Mouse (Mus musculus) spleen, adult 12 weeks (tissue): ENCODE data around the gene Snu13.
A peak's percentile ranks its signal among the peaks of the same experiment; 100 is the strongest.

ENCODE experiments used
- DNase-seq: peaks from one replicate; pipeline ENCODE4 v3.0.0; 2022; ENCODE audit warnings: low spot score

Snu13 gene

DNA sequence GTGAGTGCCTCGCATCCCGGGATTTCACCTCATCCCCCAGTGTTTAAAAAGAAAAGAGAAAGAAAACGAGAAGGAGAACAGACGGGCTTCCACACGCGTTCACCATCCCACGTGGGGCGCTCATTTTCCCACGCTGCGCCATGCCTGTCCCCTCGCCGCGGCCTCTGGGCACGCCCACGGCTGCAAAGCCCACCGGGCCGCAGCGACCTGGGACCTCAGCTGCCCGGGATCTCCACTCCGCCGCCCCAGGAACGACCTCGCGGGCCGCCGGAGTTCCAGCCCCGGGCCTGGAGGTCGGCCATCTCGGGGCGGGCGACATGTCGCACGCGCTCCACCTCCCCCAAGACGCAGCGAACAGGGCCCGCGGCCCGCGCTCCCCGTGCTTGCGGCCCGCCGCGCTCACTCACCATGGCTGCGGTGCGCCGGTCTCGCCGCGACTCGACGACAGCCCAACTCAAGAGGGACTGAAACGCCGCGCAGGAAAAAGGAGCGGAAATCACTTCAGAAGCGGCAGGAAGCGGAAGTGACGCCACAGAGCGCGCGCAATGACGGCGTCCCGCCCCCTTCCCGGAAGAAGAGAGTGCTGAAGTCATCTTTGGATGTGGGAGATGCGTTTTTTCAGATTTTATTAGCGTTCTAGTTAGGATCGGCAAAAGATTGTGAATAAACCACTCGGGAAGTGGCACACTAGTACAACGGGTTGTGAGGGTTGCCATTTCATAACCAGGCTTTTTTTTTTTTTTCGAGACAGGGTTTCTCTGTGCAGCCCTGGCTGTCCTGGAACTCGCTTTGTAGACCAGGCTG, at the start of gene Snu13:
Snu13 (minus strand) TSS at position 519 of the 804 bp plus-strand sequence.
- DNase-seq: peak; percentile 86

DNA sequence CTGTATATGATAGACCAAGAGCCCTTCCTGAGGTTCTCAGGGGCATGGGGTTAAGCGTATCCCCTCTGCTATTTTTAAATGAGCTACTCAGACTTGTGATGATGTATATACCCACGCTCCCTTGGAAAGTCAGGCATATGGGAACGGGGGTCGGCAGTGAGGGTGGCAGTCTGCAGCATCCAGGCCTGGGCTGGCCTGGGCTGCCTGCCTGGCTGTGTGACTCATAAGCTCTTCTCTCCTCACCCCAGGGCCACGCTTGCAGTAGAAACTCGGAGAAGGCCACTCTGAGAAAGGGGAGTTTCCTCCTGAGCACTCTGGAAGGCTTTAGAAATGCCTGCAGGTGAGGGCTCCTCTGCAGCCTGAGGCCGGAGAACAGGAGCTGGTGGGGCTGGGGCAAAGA, 43.7 kb upstream of the Snu13 start:
- no peak for DNase-seq

DNA sequence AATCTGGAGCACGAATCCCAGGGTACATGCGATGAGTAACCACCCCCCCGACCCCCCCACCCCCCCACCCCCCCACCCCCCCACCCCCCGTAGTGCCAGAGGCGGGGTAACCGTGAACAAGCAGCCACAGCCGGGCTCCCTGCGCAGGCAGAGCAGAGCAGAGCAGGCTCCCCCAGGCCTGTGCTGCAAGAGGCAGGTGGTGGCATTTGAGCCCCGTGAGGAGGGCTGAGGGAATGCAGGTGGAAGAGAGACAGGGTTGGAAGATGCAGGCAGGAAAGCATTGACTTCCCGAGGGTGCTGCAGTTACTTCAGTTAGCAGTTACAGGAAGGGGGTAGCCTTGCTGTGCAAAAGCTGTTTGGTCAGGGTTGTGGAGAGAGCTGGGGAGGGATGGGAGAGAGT, 39.9 kb upstream of the Snu13 start:
- DNase-seq: no peak

DNA sequence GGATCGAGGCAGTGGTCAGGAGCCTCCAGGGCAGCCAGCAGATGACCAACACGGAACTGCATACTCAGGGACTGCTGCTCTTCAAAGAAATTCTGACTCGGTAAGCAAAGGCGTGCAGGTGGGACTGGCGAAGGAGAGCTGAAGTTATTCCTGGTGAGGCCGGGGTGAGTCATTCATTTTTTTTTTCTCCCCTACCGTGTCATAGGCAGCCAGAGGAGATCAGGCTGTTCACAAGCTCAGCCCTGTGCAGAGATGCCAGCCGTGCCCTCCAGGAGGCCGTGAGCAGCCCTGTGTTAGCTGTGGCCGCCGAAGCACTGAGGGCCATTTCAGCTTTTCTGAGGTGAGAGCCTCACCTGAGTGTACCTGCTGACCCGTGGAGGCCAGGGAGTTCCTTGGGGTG, 38.7 kb upstream of the Snu13 start:
- no peak for DNase-seq

DNA sequence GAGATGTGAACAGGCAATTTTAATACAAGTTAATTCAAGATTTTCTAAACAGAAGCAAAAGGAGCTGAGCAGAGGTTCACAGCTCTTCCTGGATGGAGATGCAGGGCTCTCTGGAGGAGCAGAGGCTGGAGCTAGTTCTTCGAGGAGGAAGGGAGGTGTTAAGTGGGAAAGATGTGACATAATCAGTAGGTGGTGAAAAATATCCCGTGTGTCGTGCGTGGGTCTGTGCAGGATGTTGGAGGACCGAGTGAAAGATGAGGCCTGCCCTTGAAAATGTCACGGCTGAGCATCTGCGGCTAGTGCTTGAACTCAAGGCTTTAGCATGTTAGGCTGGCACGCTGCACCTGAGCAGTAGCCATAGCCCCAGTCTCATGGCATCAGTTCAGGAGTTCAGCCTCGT, 38.2 kb upstream of the Snu13 start:
- no peak for DNase-seq

DNA sequence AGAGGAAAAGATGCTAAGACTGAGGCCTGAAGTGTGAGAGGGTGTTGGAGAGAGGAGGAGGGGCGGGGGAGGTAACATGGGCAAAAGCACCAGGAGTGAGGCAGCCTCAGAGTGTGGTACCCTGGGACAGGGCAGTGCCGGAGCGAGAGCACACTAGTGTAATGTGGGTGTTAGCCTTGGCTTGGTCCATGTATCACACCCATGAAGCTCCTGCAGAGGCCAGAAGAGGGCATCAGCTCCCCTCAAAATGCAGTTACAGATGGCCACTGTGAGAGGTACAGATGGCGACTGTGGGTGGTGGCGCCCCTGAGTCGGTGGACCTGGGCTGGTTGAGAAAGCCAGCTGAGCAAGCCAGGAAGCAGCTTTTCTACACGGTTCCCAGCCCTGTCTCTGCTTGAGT, 33.8 kb upstream of the Snu13 start:
- no peak for DNase-seq

DNA sequence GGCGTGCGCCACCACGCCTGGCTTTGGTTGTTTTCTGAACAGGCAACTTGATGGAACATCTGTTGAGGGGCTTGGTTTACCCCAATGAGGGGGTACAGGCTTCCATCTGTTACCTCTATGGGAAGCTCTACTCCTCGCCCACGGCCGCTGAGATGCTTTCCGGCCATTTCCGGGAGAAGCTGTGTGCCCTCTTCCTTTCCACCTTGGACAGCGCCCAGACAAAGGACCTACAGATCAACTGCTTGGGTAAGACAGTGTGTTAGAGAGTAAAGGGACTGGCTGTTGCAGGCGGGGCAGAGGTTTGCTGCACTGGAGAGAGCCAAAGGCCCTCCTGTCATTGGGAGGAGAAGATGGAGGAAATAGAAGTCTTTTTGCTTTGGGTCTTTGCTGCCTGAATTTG, 32.5 kb upstream of the Snu13 start:
- DNase-seq: no peak

DNA sequence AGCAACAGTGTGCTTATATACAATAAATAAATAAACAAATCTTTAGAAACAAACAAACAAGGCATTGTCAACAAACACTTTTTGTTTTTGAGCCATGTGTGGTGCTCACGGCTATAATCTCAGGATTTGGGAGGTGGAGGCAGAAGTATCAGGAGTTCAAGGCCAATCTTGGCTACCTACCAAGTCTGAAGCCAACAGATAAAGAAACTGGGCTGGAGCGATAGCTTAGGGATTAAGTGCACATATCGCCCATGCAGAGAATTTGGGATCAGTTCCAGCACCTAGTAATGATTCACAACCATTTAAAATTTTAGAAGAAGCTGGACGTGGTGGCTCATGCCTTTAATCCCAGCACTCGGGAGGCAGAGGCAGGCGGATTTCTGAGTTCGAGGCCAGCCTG, 26.1 kb upstream of the Snu13 start:
- DNase-seq: no peak

DNA sequence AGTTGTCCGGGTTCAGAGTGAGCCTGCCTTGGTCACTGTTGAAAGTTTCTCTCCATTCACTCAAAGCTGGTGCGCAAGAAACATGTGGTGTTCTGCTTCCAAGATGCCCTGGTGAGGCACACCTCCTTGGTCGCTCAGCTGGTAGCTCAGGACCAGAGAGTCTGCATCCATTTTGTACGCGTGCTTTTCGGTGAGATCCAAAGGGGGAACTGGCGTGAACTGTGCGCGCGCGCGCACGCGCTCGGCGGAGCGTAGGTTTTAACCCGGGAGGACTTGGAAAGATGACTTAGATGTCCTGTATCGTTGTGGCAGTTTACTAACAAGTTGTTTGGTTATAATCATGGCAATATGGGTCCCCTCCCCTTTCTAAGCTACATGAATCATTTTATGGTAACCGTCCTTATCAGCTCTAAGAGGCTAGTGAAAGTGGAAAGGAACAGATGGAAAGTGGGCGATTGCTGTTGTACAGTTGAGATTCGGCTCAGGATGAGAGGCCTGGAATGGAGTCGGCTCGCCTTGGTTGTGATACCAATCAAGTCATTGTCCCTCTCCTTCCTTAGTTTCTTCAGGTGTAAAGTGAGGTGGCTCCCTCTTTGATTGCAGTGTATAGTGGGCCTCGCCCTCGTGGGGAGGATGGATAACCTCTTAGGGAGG, 24.5 kb upstream of the Snu13 start:
- DNase-seq: no peak

DNA sequence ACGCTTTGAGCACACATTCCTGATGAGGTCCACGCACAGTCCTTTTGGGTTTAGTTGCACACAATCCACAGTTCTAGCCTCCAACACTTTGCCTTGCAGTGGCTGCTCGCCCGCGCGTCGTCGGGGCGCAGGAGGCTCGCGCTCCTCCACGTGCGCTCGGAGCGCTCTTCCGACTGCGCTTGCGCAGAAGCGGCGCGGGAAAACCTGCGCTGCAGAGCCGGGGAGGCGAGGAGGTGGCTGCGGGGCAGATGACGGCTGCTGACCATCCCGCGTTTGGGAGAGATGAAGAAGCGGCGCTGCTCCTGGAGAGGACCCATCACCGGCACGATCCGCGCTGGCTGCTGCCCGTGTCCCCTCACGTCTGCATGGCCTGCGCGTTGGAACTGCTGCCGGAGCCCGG, 22.5 kb upstream of the Snu13 start, which contains the start of gene Mei1:
Mei1 (plus strand) TSS at position 99 of the 400 bp plus-strand sequence.
- DNase-seq: no peak

DNA sequence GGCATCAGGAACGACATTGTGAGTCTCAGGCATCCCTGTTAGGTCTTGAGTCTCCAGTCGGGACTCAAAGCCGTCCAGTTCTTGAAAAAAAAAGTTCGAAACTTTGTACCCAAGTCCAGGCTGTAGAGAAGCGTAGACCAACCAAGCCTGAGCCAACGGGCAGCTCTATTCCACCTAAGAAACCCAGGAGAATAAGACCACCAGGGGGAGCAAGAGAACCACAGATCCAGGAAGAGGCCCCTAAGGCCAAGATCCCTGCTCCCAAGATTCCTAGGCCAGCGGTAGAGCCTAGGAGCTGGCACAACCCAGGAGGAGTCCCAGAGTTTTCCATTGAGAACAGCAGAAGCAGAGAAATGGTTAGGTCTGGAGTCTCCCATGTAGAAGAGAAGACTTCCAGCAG, 18.1 kb upstream of the Snu13 start:
- DNase-seq: no peak

DNA sequence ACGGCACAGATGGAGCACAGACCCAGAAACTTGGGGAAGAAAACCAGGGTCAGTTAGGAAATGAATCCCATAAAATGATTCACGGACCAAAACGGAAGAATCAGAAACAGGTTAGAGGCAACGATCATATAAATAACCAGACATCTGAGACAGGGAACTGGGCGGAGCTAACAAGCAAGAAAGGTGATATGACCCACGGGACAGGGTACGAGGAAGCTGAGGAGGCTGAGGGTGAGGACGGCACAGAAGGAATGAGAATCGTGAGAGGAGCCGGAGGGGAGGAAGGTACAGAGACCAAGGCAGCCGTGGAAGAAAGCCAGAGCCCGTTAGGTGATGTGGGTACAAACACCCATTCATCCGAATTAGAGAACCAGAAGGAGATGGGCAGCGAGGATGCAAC, 16.5 kb upstream of the Snu13 start:
- no peak for DNase-seq

DNA sequence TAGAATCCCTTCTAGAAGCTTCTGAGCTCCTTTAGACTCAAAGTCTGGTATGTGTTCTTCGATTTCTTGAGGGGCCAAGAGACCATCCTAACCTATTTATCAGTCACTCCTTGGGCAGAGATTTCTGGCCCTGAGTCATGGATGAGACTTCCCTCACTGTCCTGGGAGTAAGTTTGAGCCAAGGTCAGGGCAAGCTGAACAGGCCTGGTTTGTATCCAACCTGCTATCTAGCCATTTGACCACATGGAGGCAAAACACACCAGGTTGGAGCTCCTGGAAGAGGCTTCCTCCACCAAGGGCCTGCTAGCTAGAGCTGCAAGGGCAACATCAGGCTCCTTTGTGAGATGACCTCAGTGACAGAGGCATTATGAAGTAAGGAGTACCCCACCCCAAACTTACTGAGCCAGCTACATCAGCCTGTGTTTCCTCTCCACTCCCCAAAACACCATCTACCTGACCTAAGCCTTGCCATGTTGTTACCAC, 11.4 kb upstream of the Snu13 start, which contains the start of gene 4930407I10Rik:
4930407I10Rik (plus strand) TSS at position 433 of the 483 bp plus-strand sequence.
- DNase-seq: no peak

DNA sequence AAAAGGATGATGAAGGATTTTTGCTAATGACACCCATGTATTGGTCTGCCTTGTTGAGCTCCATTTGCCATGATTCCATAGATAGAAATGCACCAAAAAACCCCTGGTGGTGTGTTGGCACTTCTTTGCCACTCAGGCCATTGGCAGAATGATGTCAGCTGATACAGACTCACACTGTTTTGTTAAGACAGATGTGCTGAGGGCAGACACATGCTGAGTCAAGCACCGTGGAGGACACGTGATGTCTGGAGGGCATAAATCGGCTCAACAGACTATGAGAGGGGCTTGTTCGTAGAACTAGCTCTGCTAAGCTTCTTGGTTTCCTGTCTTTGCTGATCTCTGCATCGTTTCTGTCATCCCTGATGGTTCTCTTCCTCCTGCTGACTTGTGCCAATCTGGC, 5.1 kb upstream of the Snu13 start:
- DNase-seq: no peak

DNA sequence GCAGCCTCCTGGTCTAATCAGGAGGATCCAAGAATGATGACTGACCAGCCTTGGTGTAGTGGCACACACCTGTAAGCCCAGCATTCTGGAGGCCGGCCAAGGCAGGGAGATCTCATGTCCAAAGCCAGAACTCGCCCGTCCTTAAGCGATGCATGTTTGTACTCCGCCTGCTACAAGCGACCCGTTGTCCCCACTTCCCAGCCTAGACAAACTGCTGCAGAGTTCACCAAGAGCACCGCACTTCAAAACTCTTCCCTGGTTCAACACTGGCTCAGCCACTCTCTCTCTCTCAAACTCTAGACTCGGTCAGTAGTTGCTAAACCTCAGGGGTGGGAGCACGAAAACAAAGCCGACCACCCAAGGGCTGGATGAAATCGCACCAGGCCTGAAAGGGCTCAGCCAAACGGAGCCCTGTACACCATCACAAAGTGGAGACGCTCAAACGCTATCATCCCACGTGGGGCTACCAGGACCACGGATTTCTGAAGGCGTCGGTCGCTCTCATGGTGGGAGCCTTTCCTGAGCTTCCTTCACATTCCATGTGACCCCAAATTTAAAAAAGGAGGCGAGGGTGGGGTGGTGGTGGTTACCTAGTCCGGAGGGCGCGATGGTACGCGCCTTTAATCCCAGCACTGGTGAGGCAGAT, 1.0 kb downstream of the Snu13 start:
- no peak for DNase-seq

DNA sequence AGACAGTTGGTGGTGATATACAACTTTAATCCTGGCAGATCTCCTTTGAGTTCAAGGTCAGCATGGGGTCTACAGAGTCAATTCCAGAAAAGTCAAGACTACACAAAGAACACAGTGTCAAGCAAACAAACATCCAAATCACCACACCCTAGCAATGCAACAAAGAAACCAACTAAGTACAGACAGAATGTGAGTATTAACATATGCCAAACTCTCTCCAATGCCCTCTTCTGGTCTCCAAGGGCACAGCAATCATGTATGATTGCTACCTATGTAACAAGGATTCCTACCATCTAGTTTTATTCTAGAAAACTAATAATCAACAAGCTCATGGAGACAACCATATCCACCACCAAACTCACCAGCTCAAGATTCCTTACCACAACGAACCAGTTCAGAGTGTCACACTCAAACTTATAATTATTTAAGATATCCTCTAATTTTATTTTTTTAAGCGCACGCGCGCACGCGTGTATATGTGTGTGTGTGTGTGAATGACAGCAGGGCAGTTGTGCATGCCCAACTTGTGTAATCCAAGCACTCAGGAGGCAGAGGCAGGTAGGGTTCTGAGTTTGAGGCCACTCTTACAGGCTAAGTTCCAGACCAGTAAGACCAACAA, 3.1 kb downstream of the Snu13 start:
- DNase-seq: no peak

DNA sequence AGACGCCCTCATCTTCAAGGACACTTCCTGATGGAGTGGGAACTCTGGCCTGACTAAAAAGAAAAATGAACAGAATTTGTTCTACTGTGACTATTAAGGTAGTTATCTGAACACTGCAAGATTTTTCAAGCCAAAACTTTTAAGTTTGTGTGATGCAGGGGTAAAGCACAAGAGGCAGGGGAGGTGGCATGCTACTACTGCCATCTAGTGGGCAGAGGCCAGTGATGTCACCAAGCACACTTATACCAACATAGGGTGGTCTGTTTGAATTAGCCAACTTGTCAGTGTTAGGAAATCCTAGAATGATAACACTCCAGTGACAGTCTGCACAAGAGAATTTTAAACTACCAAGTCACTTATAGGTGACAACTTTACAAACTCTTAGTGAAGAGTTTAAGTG, 6.7 kb downstream of the Snu13 start:
- peak; percentile 12 for DNase-seq

DNA sequence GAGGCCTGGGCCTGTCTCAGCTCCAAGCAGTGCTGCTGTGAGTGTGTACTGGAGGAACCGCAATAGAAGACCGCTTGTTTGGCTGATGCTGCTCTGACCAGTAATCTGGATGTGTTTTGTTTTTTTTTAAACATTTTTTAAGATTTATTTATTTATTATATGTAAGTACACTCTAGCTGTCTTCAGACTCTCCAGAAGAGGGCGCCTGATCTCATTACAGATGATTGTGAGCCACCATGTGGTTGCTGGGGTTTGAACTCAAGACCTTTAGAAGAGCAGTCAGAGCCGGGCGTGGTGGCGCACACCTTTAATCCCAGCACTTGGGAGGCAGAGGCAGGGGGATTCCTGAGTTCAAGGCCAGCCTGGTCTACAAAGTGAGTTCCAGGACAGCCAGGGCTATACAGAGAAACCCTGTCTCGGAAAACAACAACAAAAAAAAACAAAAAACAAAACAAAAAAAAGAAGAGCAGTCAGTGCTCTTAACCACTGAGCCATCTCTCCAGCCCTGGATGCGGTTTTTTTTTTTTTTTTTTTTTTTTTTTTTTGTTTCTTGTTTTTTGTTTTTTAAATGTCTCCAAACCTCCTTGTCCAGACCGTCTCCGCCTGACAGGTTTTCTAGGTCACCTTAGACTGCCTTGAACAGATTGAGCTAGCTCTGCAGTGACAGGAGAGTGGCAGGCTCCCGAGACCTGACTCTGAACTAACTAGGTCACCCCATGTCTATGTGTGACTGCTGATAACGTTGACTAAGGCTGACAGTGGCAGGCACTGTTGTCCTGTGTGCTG, 11.3 kb downstream of the Snu13 start:
- no peak for DNase-seq

DNA sequence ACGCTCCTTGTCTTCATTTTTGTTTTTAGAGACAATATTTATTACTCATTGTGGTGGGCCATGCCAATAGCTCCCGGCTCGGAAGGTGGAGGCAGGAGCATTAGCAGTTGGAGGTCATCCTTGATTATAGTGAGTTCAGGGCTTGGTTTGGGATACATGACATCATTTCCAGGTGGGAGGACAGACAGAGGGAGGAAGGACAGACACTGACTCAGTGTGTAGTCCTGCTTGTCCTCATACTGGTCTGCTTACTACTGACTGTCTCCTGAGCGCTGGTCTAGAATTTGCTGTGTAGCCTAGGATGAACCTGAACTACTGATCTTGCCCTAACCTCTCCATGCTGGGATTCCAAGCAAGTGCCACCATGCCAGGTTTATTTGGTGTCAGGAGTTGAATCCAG, 13.6 kb downstream of the Snu13 start, which contains the start of gene Desi1:
Desi1 (minus strand) TSS at position 101 of the 400 bp plus-strand sequence.
- DNase-seq: no peak

DNA sequence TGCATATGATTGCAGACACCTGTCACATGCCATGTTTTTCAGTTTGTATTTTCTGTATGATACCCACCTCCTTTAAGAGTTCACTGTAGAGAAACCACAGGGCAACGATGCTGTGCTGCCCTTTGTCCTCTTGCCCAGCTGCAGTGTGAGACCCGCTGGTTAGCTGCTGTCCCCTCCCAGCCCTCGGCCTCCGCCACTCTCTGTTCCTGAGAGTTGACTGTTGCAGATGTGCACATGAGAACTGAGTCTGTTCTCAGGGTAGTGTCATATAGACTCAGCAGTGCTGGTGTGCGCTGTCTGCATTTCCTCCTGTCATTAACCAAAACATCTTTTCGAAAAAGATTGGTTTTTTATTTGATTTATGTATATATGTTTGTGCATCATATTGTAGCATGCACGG, 15.0 kb downstream of the Snu13 start:
- no peak for DNase-seq

DNA sequence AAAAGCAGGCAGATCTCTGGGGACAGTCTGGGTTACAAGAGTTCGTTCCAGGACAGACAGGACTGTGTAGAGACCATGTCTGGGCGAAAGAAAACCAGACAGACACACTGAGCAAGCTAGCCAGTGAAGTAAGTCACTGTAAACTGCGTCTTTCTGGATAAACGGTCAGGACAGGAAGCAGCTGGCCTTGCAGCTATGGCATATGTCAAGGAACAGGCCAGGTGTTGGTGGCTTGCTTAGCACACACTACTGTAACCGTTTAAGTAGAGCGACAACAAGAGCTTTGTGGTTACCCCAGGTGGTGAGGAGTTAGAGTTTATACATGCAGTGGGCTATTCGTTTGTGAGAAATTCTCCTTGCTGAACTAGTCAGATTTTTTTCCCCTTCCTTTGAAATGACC, 19.7 kb downstream of the Snu13 start:
- no peak for DNase-seq

DNA sequence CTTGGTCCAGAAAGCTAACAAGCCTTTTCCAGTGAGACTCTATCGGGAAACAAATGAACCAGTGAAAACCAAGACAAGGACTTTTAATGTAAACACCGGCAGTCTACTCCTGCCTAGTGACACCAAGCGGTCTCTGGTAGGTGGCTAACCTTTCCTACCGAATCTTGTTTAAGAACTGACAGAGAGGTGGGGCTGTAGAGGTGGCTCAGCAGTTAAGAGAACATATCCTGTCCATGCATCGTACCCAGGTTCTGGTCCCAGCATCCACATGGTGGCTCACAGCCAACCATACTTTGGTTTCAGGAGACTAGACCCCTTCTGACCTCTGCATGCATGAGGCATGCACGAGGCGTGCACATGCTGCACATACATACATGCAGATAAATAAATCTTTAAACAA, 20.1 kb downstream of the Snu13 start:
- no peak for DNase-seq
